Mouse (Mus musculus): ENCODE results near the gene Mansc4.

The Mansc4 gene

DNA sequence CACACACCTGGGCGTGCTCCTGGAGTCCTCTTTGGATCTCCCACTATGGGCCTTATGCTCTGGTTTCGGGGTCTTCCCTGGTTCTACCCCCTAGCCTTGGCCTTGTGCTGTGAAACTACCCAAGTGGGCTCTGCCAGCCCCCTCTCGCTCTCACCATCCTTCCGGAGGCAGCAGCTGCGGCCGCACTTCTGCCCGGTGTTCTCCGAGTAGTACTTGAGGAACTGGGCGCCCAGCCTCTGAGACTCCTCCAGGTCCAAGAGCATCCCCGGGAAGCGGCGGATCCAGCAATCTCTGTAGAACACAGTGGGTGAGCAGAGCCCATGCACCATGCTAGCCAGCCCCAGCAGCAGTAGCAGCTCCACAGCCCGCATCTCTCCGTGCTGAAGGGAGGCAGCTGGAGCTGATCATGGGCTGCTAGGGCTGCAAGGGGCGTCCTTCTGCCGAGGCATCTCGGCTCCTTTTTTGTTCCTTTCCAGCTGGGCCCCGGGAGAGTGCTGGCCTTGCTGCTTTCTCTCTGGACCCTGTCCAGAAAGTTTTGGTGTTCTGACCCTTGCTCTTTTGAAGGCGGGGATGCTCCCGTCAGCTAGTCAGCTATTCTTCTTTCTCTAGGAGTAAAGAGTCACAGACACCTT lies at the start of gene Mansc4:
TSS of gene Mansc4 (minus strand) at position 439 of the 632 bp plus-strand sequence.
- DNase-seq (ENCODE audit: low spot score in 2 of 2) = no peak

DNA sequence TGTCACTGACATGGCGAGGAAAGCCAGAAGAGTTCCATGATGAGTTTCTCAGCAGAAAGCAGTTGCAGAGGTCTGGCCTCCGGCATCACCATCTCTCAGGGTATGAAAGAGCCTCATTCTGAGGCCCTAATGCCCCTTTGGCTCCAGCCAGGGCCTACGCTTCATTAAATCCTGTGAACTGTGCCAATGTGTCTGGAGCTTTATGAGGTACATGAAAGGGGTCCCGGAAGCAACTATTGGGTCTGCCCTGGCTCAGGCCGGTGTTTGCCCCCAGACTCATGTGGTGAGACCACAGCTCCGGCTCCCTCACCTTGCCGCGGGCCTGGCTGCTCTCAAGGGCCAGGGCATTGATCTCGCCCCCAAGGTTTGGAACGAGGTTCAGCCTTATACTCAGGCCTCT lies 40.4 kb upstream of the Mansc4 start:
- DNase-seq (ENCODE audit: low spot score in 2 of 2) = no peak

DNA sequence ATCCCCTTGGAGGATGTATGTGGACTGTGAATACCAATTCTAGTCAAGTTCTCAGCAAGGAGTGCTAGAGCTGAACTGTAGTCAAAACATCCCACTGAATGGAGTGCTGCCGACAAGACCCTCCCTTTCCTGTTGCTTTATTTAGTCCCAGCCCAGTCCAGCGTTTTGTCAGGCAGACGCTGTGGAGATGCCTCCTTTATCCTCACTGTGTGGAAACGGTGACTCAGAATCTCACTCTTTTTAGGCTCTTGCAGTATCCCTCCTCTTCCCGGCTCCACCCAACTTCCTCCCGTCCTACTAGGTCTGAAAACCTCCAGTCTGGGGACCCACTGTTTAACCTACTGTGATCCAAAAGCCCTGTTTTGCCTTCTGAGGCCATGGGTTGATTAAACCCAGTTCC lies 34.5 kb upstream of the Mansc4 start:
- peak in 1 of 2 experiments; percentile 23 for DNase-seq (ENCODE audit: low spot score in 2 of 2)

DNA sequence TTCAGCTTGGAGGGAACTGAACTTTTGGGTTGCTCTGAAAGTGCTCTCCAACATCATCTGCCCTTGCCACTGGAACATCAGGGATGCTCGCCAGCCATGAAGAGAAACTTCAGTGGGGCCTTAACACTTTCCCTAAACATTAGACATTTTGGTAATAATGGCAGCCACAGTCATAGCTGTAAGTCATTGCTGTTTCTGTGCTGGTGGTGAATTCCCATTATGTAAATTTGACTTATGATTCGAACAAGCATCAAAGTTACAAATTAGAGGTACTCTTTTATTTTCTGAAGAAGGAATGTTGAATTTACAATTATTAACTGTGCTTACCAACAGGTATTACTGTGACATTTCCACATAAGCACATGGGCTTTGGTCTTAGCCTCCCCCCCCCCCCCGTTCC lies 31.4 kb upstream of the Mansc4 start:
- no peak for DNase-seq (ENCODE audit: low spot score in 2 of 2)

DNA sequence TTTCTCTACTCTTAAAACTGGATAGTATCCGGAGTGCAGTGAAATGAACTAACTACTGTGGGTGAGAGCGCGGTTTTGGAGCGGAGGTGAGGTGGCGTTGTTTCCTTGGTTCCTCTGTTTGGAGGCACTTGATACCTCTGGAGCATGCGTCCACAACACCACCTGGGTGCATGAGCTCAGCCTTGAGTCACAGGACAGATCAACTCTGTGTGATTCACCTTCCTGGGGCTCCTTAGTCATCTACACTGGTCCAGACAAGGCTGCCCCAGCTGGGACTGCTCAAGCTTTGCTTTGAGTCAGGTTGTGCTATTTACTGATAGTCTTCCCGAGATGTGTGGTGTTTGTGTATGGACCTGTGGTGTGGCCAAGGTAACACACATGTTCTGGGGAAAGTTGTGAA lies 30.9 kb upstream of the Mansc4 start:
- no peak for DNase-seq (ENCODE audit: low spot score in 2 of 2)

DNA sequence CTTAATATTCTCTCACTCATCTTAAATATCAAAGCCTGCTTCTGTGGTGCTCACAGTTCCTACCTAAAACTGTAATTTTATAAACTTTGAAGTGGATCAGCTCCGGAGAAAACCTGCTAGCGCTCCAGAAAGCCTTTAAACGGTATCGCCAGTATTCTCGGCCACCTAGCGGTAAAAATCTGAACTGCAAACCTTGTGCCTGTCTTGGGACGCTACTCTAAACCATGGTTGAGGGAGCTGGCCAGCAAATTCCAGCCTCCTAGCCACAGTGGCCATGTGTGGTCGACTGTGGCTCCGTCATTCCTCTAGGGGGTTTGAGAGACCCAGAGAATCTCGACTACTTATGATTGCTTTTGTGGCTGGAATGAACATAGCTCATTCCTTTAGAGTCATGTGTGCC lies 29.7 kb upstream of the Mansc4 start:
- peak; percentile 78 to 88 for DNase-seq (ENCODE audit: low spot score in 2 of 2)

DNA sequence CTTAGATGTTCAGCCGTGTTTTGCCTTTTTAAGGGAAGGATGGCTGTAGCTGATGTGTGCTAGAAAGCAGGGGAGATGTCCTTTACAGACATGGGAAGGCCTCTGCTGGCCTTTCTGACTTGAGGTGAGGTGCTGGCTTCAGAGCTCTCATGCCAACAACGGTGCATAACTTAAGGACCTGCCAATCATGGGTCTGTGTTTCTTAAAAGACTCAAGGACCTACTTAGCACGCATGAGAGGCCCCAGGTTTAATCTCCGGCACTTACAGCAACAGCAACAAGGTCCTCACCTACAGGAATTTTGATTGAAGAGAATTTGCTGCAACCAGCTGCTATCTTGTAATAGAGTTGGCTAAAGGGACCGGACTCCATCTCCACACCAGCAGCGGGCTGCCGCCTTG lies 22.5 kb upstream of the Mansc4 start:
- DNase-seq (ENCODE audit: low spot score in 2 of 2) = no peak

DNA sequence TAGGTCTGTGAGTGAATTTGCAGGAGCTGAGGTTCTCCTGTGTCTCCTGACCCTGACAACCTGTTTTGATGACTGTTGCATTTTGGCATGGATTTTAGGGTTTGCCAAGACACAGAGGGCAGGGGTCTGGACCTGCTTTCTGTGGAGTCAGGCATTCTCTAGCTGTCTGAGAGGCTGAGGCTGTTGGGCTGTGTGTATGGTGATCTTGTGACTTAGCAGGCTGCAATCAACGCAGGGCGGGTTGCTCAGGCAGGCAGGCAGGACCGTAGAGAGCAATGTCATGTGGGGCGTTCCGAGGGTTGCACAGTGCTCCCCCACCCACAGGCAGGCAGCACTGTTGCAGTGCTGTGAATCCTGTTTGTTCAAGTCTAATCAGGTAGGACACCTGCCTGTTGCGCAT lies 19.9 kb upstream of the Mansc4 start:
- no peak for DNase-seq (ENCODE audit: low spot score in 2 of 2)

DNA sequence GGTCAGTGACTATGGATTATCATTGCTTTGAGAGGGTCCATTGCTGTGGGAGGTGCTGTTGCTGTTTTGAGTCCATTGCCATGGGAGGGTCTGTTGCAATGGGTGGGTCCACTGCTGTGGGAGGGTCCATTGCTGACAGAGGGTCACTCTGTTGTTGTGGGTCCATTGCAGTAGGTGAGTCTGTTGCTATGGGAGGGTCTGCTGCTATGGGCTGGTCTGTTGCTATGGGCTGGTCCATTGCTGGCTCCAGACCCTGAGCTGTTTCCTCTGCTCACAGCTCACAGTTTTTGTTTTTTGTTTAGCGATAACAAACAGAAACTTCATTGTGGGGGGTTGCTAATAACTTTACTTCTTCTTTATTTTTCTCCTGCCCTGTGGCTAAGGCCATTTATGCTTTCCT lies 18.7 kb upstream of the Mansc4 start:
- no peak for DNase-seq (ENCODE audit: low spot score in 2 of 2)

DNA sequence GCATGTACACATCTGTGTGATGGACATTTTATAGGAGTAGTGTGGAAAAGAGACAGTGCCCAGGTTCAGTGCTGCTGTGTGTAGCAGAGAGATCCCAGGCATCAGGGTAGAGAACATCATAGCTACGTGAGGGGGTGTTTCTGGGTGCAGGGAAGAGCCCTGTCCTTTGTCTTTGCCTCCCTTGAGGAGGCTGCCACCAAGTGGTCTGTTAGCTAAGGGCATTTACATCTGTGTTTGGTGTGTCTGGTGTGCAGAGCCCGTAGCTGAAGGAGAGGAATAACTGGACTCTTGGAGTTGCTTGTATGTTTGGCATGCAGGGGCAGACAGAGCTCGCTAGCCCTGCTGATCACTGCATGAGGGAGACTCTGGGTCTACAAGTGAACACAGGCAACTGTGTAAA lies 15.5 kb upstream of the Mansc4 start:
- no peak for DNase-seq (ENCODE audit: low spot score in 2 of 2)

DNA sequence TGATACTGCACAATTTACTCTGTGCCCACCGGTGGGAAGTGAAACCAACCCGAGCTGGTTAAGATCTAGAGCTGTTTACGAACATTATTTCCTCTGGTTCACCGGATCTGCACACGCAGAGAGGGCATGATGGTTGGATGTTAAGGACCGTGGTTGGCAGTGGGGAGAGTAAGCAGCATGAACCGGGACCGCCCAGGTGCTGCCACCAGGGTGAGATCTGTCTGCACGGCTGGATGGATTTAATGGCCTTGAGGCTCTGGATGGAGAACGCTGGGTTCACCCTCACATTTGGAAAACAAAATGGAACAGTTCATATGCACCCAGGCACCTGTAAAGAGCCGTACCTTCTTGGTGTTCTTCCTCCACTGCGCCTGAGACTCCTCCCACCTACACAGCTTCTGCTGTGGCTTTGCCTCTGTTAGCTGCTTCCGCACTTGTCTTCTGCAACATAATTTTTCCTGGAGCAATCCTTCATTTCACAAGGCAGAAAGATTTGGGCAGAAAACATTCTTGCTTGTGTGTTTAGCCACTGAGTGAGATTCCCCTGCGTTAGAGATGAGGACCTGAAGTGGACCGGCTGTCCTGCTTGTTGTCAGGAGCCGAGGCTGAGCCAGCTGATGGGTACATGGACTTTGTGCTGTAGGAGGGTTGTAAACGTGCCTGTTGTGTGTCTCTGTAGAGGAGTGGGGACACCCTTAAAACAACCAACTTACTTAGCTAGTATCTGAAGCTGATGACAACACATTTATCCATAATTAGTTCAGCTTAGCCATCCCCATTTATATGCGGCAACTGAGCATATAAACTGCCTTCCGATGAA lies 12.8 kb upstream of the Mansc4 start:
- no peak for DNase-seq (ENCODE audit: low spot score in 2 of 2)

DNA sequence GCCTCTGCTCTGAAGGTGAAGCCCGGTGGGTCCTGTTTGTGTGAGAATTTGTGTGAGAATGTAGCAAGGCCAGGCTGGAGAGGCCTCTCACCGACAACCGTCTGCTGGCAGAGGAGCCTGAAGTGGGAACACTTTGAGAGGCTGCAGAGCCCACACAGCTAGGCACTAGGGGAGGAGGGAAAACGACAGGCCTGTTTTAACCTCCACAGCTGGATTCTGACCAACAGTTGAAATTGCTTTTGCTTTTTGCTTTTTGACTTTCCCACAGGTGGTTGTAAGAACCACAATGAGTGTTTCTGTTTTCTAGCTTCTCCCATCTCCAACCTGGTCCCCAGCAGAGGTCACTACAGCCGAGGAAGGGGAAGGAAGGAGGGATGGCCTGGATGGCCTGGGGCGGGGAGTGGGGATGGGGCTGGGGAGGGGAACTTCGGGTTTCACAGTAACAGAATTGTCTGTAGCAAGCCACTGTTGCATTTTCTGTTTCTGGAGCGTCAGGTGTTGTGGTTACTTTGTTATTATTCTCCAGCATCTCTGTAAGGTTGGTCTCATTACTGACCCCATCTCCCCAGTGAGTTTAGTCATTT lies 10.6 kb upstream of the Mansc4 start:
- no peak for DNase-seq (ENCODE audit: low spot score in 2 of 2)

DNA sequence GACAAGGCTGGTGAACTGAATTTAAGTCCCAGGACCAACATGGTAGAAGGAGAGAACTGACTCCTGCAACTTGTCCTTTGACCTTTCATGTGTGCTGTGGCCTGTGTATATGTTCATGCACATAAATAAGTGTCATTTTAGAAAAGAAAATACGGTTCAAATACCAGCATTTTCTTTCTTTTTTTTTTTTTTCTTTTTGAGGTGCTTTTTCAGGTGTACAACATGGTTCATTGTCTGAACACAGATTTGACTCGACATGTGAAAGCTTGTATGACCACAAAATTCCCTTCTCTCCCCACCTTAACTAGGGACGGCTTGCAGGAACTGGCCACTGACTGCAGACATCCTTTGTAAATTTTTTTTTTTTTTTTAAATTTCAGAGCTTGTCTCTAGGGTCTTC lies 10.1 kb upstream of the Mansc4 start:
- no peak for DNase-seq (ENCODE audit: low spot score in 2 of 2)

DNA sequence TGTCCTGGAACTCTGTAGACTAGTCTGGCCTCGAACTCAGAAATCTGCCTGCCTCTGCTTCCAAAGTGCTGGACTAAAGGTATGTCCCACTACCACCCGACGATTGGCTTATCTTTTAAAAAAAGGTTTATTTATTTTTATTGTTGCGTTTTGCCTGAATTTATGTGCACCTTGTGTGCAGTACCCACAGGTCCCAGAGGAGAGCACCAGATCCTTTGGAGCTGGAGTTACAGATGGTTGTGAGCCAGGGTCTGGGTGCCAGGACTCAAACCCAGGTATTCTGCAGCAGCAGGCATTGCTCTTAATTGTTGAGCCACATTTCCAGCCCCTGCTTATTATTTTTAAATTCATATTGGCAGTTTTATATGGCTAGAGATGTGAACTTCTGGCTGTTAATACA lies 9.3 kb upstream of the Mansc4 start:
- DNase-seq (ENCODE audit: low spot score in 2 of 2) = no peak

DNA sequence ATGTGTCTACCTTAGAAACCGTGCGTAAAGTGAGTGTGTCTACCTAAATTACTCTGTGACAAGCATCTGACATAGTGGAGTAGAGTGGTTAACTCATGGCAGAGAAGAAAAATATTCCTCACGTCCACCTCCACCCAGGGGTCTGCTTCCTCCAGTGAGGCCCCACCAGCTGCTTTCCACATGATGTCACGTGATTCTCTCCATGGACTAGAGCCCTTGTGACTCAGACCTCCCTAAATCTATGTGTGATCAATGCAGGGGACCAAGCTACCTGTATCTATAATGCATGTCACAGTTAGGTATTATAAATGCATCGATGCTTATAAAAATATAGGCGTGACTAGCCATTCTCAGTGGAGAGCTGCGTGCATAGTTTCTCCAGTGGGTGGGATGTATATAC lies 7.9 kb upstream of the Mansc4 start:
- no peak for DNase-seq (ENCODE audit: low spot score in 2 of 2)

DNA sequence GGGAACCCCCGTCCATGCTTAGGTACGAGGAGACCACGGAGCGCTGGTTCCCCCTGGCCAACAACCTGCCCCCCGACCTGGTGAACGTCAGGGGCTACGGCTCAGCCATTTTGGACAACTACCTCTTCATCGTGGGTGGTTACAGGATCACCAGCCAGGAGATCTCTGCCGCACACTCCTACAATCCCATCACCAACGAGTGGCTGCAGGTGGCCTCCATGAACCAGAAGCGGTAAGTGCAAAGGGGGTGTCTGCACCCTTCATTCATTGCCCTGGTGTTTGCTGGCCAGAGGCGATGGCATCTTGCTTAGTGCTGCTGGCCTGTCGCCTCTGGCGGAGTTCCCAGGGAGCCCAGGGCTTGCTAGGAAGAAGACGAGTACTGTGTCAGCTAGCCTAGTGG lies 5.3 kb upstream of the Mansc4 start:
- DNase-seq (ENCODE audit: low spot score in 2 of 2) = peak; percentile 44 to 49

DNA sequence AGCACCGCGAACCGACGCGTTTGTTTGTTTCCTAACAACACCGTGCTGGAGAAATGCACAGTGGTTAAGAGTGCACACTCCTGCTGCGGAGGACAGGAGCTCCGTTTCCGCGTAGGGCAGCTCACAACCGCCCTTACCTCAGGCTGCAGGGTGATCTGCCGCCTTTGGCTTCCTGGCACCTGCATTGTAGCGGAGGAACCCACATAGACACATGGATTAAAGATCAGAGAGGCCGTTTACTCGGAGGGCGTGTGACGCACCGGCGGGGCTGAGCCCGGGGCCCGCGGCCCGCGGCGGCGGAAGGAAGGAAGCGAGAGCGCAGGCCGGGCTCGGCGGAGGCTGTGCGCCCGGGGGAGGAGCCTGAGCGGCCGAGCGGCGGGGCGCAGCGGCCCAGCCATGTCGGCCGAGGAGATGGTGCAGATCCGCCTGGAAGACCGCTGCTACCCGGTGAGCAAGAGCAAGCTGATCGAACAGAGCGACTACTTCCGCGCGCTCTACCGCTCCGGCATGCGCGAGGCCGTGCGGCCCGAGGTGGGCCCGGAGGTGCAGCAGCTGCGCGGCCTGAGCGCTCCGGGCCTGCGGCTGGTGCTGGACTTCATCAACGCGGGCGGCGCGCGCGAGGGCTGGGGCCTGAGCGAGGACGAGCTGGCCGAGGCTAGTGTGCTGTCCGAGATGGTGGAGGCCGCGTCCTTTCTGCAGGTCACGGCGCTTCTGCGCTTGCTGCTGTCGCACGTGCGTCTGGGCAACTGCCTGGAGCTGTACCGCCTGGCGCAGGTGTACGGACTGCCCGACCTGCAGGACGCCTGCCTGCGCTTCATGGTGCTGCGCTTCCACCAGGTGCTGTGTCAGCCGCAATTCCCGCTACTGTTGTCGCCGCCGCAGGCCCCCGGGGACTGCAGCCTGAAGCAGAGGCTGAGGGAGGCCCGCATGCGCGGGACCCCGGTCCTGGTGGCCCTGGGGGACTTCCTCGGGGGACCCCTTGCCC lies 4.6 kb upstream of the Mansc4 start, which contains the start of gene Klhl42:
TSS of gene Klhl42 (plus strand) at position 244 of the 985 bp plus-strand sequence.
- DNase-seq (ENCODE audit: low spot score in 2 of 2) = peak; percentile 70 to 73

DNA sequence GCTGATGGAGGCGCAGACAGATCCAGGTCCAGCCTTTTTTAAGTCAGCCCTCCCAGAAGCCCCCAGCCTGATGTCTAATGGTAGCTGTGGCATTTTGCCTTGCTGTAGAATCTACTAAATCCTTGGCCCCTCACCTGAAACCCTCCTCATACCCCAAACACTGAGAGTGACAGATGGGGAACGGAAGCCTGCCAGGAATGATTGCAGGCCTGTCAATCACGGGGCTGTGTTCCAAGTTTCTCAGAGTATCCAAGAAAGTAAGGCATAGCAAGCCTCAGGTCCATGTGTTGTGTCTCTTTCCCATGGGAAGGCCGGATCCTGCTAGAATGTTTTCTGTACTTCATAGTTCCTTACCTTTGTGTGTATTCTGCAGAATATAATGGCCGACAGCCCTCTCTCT lies 3.4 kb upstream of the Mansc4 start:
- no peak for DNase-seq (ENCODE audit: low spot score in 2 of 2)

DNA sequence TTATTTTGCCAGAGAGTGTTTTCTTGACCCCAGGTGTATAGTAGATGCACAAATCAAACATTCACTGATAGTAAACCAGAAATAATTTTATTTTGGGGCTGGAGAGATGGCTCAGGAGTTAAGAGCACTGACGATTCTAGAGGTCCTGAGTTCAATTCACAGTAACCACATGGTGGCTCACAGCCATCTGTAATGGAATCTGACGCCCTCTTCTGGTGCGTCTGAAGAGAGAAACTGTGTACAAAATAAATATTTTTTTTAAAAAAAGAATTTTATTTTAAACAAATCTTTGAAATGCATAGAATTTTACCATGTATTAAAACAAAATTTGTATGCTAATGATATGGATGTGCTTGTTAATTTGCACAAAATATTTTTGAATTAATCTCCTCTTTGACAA lies 1.7 kb upstream of the Mansc4 start:
- DNase-seq (ENCODE audit: low spot score in 2 of 2) = no peak

DNA sequence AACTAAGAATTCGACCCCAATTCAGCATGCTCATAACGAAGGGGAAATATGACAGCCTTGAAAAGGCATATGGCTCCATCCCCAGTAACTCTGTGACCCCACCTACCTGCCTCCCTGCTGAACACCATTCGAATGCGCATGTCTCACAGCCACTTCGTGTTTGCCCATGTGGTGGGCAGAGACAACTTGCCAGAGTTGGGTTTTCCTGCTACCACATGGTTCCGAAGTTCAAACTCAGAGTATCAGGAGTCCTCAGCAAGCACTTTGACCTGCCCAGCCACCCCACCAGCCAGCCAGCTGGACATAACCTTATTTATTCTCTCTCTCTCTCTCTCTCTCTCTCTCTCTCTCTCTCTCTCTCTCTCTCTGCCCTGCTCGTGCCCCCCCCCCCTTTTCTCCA lies 904 bp upstream of the Mansc4 start:
- no peak for DNase-seq (ENCODE audit: low spot score in 2 of 2)

DNA sequence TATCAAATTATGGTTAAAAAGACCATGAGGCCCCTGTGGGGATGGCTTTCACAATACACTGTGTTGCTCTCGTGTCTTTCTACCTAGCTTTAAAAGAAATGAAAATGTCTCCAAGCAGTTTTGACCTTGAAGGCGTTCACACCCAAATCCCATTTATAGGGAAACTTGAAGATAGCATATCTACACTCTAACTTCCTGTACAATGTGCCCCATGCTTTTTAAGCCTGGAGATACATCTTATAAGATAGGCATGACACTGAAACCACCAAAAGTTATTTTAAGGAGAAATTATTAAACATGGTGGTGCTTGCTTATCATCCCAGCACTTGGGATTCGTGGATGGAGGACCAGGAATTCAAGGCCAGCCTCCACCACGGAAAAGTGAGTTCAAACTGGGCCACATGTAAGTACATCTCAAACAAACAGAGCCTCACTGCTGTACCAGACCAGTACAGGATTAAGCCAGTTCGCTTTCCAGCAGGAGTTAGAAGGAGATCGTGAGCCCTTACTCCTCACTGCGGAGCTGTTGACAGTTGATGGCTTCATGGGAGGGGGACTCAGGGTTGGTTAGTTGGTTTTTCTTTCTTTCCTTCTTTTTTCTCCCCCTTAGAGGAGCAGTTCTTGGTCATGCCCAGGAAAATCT lies 1.3 kb downstream of the Mansc4 start:
- no peak for DNase-seq (ENCODE audit: low spot score in 2 of 2)
